Mouse (Mus musculus) forelimb bud, embryonic 11.5 days (tissue): ENCODE results near the gene Ddx39b.
"Not testable (repeated sequence)": the region's sequence is repeated elsewhere in the genome, so short reads cannot be mapped to it uniquely, and the experiment has no call there.

Experiments used
- DNase-seq: peaks from one replicate; pipeline ENCODE4 v3.0.0-alpha.2; 2012; ENCODE audit warnings: low read depth, low spot score

Ddx39b gene

GRCm38 (mm10) chr17:35219601-35220041 is 21.9 kb upstream of the Ddx39b start:
- no peak for DNase-seq

DNA sequence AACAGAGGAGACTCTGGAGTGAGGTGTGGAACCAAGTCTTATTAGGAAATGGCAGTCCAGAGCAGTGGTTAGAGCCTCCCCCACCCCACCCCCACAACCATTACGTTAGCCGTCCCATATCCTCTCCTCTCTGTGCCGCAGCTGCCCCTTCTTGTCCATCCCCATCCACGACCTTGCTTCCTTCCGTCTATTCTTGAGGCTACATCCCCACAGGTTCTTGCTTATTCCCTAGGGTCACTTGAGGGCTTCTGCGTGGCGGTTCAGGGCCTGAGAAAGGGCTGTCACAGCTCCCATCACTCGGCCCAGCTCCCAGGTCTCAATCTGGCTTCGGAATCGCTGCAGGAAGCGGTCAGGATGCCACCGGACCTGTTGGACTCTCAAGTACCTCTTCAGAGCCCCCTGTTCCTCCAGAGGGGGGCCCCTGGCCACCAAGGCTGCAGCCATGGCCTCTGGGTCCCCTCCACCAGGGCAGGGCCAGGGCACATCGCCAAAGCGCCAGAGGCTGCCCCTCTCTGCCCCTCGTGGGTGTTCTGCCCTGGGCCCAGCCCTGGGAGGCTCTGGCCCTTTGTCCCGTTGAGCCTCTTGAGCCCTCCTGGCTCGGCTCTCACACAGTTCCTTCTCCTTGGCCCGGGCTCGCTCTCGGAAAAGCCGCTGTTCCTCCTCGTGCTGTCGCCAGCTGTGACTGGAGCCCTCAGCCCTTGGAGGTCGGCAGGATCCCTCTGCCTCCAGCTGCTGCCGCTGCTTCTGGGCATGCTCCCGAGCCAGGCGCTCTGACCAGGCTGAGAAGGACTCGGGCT is 21.2 kb upstream of the Ddx39b start, which contains the start of gene Gm16181:
Gene Gm16181, plus strand, starts transcription at position 679 of the 797 bp plus-strand sequence.
- no peak for DNase-seq

- DNase-seq: no peak
Observed at GRCm38 (mm10) chr17:35222299-35222698, 19.2 kb upstream of the Ddx39b start.

- no peak for DNase-seq
Observed at GRCm38 (mm10) chr17:35224641-35225040, 16.9 kb upstream of the Ddx39b start.

DNA sequence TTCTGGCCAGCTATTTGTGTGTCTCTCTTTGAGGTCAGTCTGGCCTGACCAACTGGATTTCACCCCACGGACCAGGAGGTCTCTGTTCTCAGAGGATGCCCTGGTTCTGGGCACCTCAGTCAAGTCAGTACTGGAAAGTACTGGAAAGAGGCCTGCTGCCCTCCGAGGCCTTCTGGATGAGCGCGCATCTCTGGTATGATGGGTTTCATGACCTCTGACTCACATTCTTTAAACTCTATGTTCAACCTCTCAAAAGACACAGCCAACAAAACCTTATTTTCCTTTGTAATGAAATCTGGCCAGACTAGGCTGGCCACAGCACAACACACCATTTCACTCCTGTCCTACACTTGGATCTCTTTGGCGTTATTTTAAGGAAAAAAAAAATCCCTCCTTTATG is 16.1 kb upstream of the Ddx39b start:
- DNase-seq: no peak

DNA sequence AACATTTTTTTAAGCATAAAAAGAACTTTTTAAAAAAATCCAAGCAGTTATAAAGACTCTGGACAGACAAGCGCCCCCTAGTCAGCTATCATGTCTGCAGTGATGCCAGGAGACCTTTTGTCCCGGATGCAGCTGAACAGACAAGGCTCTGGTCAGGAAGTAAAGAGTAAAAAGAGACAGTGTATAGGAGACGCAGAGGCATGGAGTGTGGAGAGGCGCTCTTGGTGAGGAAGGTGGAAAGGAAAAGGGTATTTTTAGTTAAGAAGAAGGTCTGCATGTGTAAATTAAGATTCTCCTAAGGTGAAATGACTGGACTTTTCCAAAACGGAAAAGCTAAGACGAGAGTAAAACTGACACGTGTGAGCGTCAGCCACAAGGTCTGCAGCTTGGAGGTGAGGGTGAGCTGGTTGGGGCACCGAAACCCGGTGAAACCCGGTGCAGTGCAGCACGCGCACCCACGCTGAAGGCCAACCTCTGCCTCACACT is 14.9 kb upstream of the Ddx39b start:
- no peak for DNase-seq

DNA sequence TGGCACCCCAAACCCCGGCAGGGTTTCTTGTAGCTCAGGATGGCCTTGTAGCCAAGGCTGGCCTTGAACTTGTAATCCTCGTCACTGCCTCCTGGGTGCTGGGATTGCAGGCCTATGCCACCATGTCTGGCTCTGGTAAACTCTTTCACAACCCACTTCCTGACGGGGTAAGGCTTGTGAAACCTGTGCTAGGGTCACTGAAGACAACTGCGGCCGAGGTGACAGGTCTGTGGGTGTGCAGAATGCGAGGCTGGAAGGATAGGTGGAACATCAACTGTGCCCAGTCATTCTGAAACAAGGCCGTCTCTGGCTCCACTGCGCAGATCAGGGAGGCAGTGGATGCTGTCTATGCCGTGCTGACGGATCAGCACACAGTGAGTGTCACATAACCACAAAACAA is 10.5 kb upstream of the Ddx39b start:
- DNase-seq: no peak

GRCm38 (mm10) chr17:35232043-35232442 is 9.5 kb upstream of the Ddx39b start:
- peak; percentile 84 for DNase-seq

GRCm38 (mm10) chr17:35232659-35233058 is 8.9 kb upstream of the Ddx39b start:
- DNase-seq: no peak

GRCm38 (mm10) chr17:35233114-35233980 is 8.2 kb upstream of the Ddx39b start, which contains the start of gene Atp6v1g2:
Gene Atp6v1g2 (plus strand): TSS chr17:35233660.
- DNase-seq: no peak

DNA sequence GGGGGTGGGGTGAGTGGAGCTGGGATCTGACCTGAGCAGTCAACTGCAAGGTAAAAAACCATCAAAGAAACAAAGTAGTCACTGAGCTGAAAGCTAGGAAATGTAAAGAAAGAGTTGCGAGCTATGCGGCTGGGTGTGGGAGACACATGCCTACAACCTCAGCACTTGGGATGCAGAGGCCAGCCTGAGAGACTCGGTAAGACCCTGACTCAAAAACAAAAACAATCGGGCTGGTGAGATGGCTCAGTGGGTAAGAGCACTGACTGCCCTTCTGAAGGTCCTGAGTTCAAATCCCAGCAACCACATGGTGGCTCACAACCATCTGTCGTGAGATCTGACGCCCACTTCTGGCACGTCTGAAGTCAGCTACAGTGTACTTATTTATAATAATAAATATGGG is 7.5 kb upstream of the Ddx39b start:
- not testable (repeated sequence) for DNase-seq

DNA sequence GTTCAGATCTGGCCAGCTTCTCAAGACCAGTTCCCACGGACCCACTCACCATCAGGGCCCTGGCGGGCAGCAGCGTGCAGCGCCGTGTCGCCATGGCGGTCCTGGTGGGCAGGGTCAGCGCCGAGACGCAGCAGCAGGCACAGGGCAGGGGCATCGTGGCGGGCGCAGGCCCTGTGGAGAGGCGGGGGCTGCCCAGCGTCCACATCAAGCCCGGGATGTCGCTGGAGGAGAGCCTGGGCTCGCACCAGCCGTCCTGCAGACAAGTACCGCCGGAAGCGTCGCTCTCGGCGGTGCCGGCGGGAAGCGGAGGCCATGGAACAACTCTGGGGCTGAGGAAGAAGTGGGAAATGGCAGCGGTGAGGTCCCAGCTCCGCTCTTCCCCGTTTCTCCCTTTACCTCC is 6.6 kb upstream of the Ddx39b start:
- no peak for DNase-seq

DNA sequence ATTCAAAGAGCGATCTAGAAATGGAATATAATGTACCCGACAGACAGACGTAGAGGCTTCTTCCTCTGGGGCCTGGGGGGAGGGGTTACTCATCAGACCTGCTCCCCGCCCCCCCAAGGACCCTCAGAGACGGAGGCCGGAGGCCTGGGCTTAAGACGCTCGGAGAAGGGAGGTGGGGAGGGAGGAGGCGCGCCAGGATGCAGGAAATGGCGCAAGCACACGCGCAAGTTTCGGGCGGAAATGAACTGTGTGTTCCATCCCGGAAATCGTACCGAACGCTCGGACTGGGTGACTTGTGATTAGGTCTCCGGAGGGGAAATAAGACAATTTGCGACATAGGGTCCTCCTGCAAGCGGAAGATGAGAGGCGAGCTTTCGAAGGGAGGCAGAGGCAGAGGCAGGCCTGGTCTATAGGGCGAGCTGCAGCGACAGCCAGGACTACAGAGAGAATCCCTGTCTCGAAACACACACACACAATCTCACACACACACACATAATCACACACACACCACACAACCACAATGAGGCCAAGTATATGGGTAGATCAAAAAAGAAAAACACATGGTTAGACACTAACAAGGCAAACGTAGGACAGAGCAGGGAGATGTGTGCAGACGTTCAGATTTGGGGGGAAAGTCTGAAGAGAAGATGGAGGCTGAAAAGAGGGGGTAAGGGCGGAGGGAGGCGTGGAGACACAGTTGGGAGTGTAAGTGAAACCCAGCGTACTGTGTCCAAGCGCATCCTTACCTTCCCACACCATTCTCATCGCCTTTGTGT is 5.7 kb upstream of the Ddx39b start, which contains the start of gene Nfkbil1:
Gene Nfkbil1, minus strand, starts transcription at position 179 of the 776 bp plus-strand sequence.
- peak; percentile 94 for DNase-seq

DNA sequence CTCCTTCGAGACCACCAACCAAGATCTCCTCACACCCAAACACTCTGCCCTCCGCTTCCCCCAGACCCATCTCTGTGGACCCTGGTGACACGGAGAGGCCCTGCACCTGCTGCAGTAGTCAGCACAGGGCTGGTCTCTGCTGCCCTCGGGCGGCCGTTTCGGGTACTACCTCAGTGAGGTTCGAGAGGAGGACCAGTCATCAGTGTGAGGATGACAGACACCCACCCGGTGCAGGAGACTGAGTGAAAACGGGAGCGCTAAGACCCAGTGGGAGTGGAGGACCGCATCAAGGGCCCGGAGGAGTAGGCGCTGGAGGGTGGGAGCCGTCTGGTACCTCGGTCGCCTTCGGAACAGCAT is 5.2 kb upstream of the Ddx39b start:
- peak; percentile 91 for DNase-seq

- no peak for DNase-seq
Observed at GRCm38 (mm10) chr17:35236996-35237395, 4.5 kb upstream of the Ddx39b start.

- no peak for DNase-seq
Observed at GRCm38 (mm10) chr17:35237504-35237903, 4.0 kb upstream of the Ddx39b start.

DNA sequence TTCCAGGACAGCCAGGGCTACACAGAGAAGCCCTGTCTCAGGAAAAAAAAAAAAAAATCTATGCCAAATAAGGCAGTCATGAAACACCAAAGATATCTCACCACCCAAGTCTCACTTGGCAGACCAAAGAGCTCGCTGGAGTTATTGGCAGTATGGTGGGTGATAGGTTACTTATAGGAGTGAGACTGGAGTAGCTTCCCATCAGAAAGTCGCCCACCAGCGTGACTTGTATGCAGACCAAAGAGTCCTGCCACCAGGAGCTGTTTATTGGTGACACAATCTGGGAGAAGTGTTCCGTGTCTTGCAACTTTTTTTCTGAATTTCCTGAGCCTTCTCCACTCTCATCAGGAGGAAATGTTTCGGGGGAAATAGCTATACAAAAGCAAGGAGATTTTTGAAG is 1.8 kb upstream of the Ddx39b start:
- no peak for DNase-seq

GRCm38 (mm10) chr17:35240384-35241304 is 902 bp upstream of the Ddx39b start:
- no peak for DNase-seq

DNA sequence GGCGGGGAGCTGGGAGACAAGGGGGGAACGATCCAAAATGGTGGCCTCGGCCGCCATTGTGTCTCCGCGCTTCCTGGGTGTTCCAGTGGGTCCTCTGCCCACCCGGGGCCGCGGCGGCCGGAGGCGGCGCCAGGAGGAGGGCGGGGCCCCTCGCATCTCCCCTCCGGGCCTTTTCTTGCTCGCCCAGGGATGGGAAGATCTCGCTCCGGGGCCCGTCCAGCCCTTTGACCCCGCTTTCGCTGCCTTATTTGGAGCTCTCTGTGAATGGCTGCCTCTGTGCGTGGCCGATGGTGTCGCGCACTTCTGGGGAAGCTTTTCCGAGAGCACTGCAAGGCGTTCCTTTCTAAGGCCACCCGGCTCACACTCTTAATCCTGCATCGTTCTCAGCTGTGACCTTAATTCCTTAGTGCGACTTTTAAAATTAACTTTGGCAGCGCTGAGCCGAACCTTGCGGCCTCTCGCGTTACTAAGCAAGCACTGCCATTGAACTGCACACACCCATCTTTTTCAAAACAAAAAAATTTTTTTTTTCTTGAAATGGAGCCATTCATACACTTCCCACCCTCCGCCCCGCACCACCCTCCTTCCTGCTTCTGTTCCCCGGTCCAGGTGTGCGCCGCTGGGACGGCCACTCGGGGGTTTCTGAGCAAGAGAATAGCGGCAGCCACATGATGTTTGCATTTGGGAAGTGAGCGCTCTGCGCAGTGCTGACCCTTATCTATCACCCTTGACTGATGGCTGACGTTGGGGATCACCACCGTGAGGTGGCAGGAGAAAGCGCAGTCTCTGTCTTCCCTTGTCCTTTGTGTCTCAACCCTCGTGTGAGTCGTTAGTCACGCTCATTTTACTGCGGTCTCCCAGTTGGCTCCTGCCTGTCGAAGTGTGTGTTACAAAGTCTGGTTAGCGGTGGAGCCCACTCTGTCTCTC is 732 bp downstream of the Ddx39b start:
- DNase-seq: peak; percentile 54
